Mouse (Mus musculus): ENCODE data around the gene Gpr132. TPM values are rescaled to one million over a fixed set of nuclear protein-coding genes. Genes with fewer than 3 reads are reported as not detected.

Gpr132 gene
- polyA plus RNA-seq, 1 experiment from 2014 or later = not detected

DNA sequence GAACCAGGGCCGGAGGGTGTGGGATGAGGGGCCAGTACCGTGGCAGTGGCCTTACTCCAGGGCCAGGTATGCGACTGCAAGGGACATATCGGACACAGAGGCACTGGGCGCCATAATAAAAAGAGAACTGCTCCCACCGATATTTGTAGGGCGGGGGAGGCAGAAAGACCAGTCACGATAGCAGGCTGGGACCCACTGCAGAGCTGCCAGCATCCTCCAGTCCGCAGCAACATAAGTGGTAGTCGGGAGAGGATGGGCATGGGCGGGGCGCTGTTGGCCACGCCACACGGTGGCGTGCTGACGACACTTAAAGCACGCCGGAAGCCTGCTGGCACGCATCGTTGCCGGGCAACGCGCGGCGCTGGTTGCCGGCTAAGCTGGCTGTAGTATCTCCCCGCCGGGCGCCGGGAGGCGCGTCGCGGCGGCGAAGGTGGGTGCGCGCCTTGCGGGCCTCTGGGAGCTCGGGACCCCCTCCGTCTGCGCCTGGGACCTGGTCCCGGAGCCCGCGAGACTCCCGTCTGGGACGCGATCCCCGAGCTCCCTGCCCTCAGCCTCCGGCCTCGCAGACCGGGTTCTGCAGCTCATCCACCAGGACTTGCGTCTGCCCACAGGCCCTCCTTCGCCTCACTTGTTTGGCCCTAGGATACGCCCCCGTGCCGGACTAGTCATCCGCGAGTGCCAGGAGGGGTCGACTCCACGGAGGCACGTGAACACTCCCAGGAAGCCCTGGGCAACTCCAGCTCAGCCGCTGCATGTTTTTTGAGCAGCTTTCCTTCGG, 59.3 kb downstream of the Gpr132 start, which contains the start of gene Clba1:
Gene Clba1 (plus strand): TSS at position 351 of the 778 bp plus-strand sequence.
- peaks cover 2% of the 10 kb centered on the region; the same call in 1 of the 2 replicates for H3K36me3 ChIP-seq
- H3K27ac ChIP-seq (replicated peaks) = peak within 1 kb of the TSS; percentile 66
- peaks cover 13% of the 10 kb centered on the region for H3K4me1 ChIP-seq
- WGBS = under 1% methylated on average over 64 of the region's 64 CpGs
- H3K27me3 ChIP-seq = no peaks in the 10 kb centered on the region
- ATAC-seq (replicated peaks) = peak; percentile 95
- H3K9ac ChIP-seq (replicated peaks) = peak within 1 kb of the TSS; percentile 56
- H3K4me2 ChIP-seq (replicated peaks) = peak within 1 kb of the TSS; percentile 85
- H3K4me3 ChIP-seq = peak within 1 kb of the TSS; percentile 52
- H3K9me3 ChIP-seq = no peaks in the 10 kb centered on the region

DNA sequence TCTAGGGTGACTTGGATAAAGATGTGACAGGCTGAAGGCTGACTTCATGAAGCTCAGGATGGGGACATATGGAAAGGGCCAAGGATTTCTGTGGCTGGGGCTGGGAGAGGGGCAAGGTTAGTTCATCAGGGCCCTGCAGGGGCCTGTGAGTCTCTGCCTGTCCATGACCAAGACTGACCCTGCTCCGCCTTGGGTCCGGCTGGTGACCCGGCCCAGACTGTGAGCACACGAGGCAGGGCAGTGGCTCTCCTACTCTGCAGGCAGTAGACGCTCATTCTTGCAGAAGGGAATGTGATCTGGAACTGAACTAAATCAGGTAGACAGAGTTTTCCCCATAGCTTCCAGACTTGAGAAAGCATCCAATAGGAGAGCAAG, 59.8 kb downstream of the Gpr132 start:
- WGBS = 61% methylated on average over 5 of the region's 5 CpGs
- peak overlapping the region; percentile 66 for H3K27ac ChIP-seq (replicated peaks)
- peak overlapping the region; percentile 56 for H3K9ac ChIP-seq (replicated peaks)
- no peaks in the 10 kb centered on the region for H3K36me3 ChIP-seq
- peak overlapping the region; percentile 52 for H3K4me3 ChIP-seq
- peaks cover 13% of the 10 kb centered on the region for H3K4me1 ChIP-seq
- peak overlapping the region; percentile 85 for H3K4me2 ChIP-seq (replicated peaks)
- H3K9me3 ChIP-seq = no peaks in the 10 kb centered on the region
- ATAC-seq (replicated peaks) = peak; percentile 41
- H3K27me3 ChIP-seq = no peaks in the 10 kb centered on the region

DNA sequence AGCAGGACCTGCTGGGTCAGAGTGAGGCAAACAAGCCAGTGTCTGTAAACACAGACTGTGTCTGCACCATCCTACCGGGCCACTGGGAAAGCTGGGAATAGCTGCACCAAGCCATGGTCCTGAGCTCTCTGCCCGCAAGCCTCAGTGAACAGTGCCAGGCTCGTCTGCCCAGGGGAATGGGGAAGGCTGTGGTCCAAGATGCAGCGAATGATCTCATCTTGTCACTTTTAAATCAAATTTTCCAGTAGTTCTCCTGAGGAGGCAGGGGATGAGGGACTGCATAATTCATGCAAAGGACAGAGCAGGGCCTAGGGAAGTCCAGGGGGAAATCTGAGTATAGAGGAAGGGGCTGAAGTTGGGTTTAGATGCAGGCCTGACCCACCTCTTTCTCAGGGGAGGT, 60.2 kb downstream of the Gpr132 start:
- 0 out of 2 replicates have a peak overlapping the region, but pooled peaks have one; percentile 56 for H3K9ac ChIP-seq (replicated peaks)
- no peak overlapping the region for H3K27ac ChIP-seq (replicated peaks)
- no peak for ATAC-seq (replicated peaks)
- no peaks in the 10 kb centered on the region for H3K36me3 ChIP-seq
- WGBS = 87% methylated on average over 4 of the region's 4 CpGs
- no peaks in the 10 kb centered on the region for H3K27me3 ChIP-seq
- peaks cover 13% of the 10 kb centered on the region for H3K4me1 ChIP-seq
- no peaks in the 10 kb centered on the region for H3K9me3 ChIP-seq
- no peak overlapping the region for H3K4me3 ChIP-seq
- H3K4me2 ChIP-seq (replicated peaks) = no peak overlapping the region

DNA sequence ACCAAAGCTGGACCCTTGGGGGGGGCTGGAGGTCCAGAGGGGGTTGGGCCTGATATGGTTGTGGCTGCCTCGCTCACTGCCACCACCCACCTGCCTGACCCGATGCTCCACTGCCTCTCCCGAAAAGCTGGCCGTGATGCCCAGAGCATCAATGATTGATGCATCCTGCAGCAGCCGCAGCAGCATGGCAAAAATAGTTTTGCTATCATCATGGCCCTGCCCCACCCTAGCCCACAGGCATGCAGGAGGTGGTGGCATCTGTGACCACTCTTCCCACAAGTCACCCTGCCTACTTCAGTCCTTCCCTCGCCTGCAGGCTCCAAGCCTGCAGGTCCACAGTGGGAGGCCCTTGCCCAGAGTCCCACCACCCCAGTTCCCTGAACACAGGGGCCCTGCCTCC, 62.0 kb downstream of the Gpr132 start:
- ATAC-seq (replicated peaks) = no peak
- WGBS = 88% methylated on average over 6 of the region's 6 CpGs
- Histone ChIP-seq H3K9ac (replicated peaks) (no peak overlapping the region), H3K9me3 (no peaks in the 10 kb centered on the region), H3K4me1 (peaks cover 20% of the 10 kb centered on the region), H3K27me3 (peaks cover 9% of the 10 kb centered on the region; the same call in 1 of the 2 replicates), H3K4me2 (replicated peaks) (no peak overlapping the region), H3K27ac (replicated peaks) (no peak overlapping the region), H3K36me3 (no peaks in the 10 kb centered on the region), H3K4me3 (no peak overlapping the region)

- Histone ChIP-seq H3K4me3 (no peak overlapping the region), H3K9me3 (no peaks in the 10 kb centered on the region), H3K36me3 (no peaks in the 10 kb centered on the region), H3K4me1 (peaks cover 15% of the 10 kb centered on the region), H3K4me2 (replicated peaks) (no peak overlapping the region), H3K27me3 (peaks cover 14% of the 10 kb centered on the region; the same call in 1 of the 2 replicates), H3K27ac (replicated peaks) (no peak overlapping the region), H3K9ac (replicated peaks) (no peak overlapping the region)
- ATAC-seq (replicated peaks) = no peak
- 45% methylated on average over 13 of the region's 13 CpGs for WGBS
These were observed 64.0 kb downstream of the Gpr132 start for GRCm38 (mm10) chr12:112804046-112804445.

DNA sequence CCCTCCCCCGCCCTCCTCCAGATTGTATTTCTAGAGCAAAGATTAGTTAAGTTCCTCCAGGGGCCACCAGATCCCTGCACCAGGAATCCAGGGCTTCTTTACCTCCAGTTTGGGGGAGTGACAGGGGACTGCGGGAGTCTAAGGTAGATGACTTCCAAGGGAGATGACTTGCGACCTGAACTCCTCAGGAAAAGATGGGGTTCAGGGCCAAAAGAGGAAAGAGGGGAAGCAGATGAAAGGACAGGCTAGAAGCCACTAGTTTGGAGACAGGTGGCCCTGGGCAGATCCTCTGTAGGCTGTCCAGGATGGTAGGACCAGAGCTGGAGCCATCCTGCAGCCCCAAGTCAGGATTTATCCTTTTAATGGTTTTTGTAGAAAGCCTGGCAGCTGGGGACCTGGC, 65.1 kb downstream of the Gpr132 start:
- H3K9ac ChIP-seq (replicated peaks) = no peak overlapping the region
- no peaks in the 10 kb centered on the region for H3K9me3 ChIP-seq
- no peak overlapping the region for H3K4me3 ChIP-seq
- no peak overlapping the region for H3K27ac ChIP-seq (replicated peaks)
- peak overlapping the region; percentile 98 for H3K4me2 ChIP-seq (replicated peaks)
- no peak for ATAC-seq (replicated peaks)
- WGBS = 23% methylated on average over 3 of the region's 3 CpGs
- H3K4me1 ChIP-seq = peaks cover 14% of the 10 kb centered on the region
- peaks cover 14% of the 10 kb centered on the region; the same call in 1 of the 2 replicates for H3K27me3 ChIP-seq
- no peaks in the 10 kb centered on the region for H3K36me3 ChIP-seq

DNA sequence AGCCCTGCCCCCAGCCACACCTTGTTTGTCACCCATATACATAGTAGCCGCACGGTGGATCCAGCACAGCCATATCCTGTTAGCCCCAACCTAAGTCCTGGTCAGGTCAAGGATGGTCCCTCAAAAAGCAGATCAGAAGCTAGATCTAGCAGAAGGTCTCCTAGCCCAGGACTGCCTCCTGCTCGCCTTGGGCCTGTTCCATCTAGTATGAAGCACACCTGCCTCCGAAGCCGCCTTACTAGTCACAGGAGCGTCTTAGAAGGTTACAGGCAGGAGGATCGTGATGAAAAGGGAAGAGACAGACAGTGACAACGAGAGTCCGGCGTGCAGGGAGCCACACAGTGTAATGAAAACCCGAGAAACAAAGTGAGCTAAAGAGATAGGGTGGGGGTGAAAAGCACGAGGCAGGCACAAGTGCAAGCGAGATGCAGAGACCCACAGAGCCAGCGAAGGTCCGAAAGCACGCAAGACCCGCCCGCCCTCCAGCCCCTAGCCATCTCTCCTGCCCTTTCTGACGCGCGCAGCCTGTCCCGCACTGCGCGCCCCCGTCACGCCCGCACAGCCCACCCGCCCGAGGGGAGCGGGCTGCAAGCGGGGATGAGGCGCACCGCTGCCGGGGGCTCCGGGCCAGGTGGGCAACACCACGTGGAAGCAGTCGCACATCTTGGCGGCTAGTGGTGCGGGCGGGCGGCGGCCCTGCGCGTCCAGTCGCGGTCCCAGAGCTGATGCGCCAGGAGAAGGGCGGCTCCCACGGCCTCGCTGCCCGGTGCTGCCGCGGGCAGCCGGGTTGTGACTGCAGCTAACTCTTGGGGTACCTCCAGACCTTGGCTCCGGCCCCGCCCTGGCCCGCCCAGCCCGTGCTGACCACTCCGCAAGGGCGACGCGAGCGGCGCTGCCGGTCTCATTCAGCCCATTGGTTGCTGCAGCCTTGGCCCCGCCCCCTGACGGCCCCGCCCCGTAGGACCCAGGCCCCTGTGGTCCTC, 65.9 kb downstream of the Gpr132 start, which contains the start of gene Ahnak2:
Gene Ahnak2 (minus strand): TSS at position 794 of the 983 bp plus-strand sequence.
- Histone ChIP-seq H3K27me3 (peaks cover 14% of the 10 kb centered on the region; the same call in 1 of the 2 replicates), H3K4me3 (peak within 1 kb of the TSS; percentile 63), H3K4me1 (peaks cover 22% of the 10 kb centered on the region), H3K36me3 (no peaks in the 10 kb centered on the region), H3K9ac (replicated peaks) (peak within 1 kb of the TSS; percentile 56), H3K4me2 (replicated peaks) (peak within 1 kb of the TSS; percentile 98), H3K27ac (replicated peaks) (no peak within 1 kb of the TSS), H3K9me3 (no peaks in the 10 kb centered on the region)
- ATAC-seq (replicated peaks) = peak; percentile 54
- WGBS = 6% methylated on average over 51 of the region's 69 CpGs

Other genes starting within 250 kb of the Gpr132 start
- 2.0 and 2.2 TPM in 2 replicates for gene Adssl1, start 248.2 kb downstream of the Gpr132 start, polyA plus RNA-seq (2015; fragmentation: Nextera tagmentation; extraction: Ambion mirVana)
- 77.2 and 91.2 TPM in 2 replicates for gene Siva1, start 223.5 kb downstream of the Gpr132 start, polyA plus RNA-seq (2015; fragmentation: Nextera tagmentation; extraction: Ambion mirVana)
- 79.1 and 147 TPM in 2 replicates for gene Akt1, start 193.3 kb downstream of the Gpr132 start, polyA plus RNA-seq (2015; fragmentation: Nextera tagmentation; extraction: Ambion mirVana)
- 0.98 TPM in 2 replicates for gene Zbtb42, start 189.4 kb downstream of the Gpr132 start, polyA plus RNA-seq (2015; fragmentation: Nextera tagmentation; extraction: Ambion mirVana)
- gene Cep170b, start 147.8 kb downstream of the Gpr132 start, polyA plus RNA-seq (2015; fragmentation: Nextera tagmentation; extraction: Ambion mirVana) = 24.0 and 27.0 TPM in 2 replicates
- 5.3 and 6.2 TPM in 2 replicates for gene Pld4, start 107.6 kb downstream of the Gpr132 start, polyA plus RNA-seq (2015; fragmentation: Nextera tagmentation; extraction: Ambion mirVana)
- gene Ahnak2, start 65.6 kb downstream of the Gpr132 start, polyA plus RNA-seq (2015; fragmentation: Nextera tagmentation; extraction: Ambion mirVana) = 0.92 and 1.1 TPM in 2 replicates
- 16.9 and 18.5 TPM in 2 replicates for gene Clba1, start 59.3 kb downstream of the Gpr132 start, polyA plus RNA-seq (2015; fragmentation: Nextera tagmentation; extraction: Ambion mirVana)
- 81.3 and 82.0 TPM in 2 replicates for gene Cdca4, start 38.8 kb downstream of the Gpr132 start, polyA plus RNA-seq (2015; fragmentation: Nextera tagmentation; extraction: Ambion mirVana)
- gene Jag2, start 61.5 kb upstream of the Gpr132 start, polyA plus RNA-seq (2015; fragmentation: Nextera tagmentation; extraction: Ambion mirVana) = 8.3 and 9.1 TPM in 2 replicates
- gene Nudt14, start 73.9 kb upstream of the Gpr132 start, polyA plus RNA-seq (2015; fragmentation: Nextera tagmentation; extraction: Ambion mirVana) = 59.0 and 63.2 TPM in 2 replicates
- 46.1 and 48.1 TPM in 2 replicates for gene Btbd6, start 108.3 kb upstream of the Gpr132 start, polyA plus RNA-seq (2015; fragmentation: Nextera tagmentation; extraction: Ambion mirVana)
- 67.3 and 67.7 TPM in 2 replicates for gene Brf1, start 132.5 kb upstream of the Gpr132 start, polyA plus RNA-seq (2015; fragmentation: Nextera tagmentation; extraction: Ambion mirVana)
- gene Pacs2, start 146.3 kb upstream of the Gpr132 start, polyA plus RNA-seq (2015; fragmentation: Nextera tagmentation; extraction: Ambion mirVana) = 22.6 and 24.4 TPM in 2 replicates
- 0.18 and 0.37 TPM in 2 replicates for gene Tex22, start 206.3 kb upstream of the Gpr132 start, polyA plus RNA-seq (2015; fragmentation: Nextera tagmentation; extraction: Ambion mirVana)
- 15.2 and 17.9 TPM in 2 replicates for gene Mta1, start 230.1 kb upstream of the Gpr132 start, polyA plus RNA-seq (2015; fragmentation: Nextera tagmentation; extraction: Ambion mirVana)